Mouse (Mus musculus) gastrocnemius, adult 8-10 months (tissue): ENCODE results near the gene Fam167b. TPM values are rescaled to one million over a fixed set of nuclear protein-coding genes. Genes with fewer than 3 reads are reported as not detected.

Experiments used
- DNase-seq, 2 experiments: peaks; one replicate each; pipeline ENCODE4 v3.0.0; 2022; ENCODE audit warnings: low spot score in 2 of 2
- total RNA-seq, 4 experiments: library from RNA; stranded (reverse); gene quantifications; 2 replicates each; pipeline ENCODE4 v1.2.4; 2022

Fam167b gene
- total RNA-seq: not detected

DNA sequence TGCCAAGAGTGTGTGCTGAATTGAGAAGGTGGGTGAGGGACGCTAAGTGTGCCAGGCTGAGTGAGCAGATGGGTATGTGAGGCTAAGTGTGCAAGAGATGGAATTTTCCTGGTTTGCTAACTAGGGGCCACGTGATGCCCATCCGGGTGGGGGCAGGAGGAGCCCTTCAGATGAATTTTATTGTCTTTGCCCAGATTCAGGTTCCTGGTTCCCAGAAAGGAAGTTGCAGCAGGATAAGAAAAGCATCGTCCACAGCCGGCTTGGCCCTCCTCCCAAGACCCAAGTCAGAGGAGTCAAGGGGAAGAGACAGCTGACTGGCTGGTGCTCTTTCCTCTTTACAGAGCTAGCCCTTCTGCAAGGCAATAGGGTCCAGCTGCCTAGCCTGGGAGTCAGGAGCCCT, at the start of gene Fam167b:
TSS of gene Fam167b (minus strand) at position 84 of the 400 bp plus-strand sequence.
- DNase-seq: no peak

DNA sequence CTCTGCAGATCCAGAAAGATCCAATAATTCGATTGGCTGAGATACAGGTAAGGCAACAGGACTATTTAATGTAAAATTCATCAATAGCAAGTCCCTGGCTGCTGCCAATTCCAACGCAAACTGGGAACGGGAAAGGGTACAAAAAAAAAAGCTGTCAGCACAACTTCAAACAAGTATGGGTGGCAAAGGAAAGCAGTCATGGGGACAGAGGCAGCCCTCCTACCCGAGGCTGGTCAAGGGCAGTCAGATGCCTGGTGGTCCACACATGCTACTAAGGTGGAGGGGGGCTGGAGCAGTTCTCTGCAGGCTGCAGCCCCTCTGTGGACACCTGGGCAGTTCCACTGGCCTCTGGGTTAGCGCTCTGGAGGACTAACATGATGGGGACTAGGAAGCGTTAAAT, 47.7 kb upstream of the Fam167b start:
- DNase-seq: no peak

DNA sequence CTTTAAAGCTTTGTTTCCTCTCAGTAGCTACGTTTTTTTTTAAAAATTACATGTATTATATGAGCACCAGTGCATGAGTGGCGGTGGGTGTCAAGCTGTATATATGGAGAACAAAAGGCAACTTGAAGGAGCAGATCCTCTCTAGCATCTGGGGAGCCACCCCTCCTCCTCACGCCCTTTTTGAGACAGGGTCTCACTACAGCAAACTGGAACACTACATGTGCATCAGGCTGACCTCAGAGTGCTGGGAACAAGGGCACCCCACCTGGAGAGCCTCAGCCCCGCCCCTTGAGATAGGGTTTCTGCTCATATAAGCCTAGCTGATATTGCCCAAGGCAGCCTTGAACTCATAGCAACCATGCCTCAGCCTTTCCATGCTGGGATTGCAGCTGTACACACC, 47.1 kb upstream of the Fam167b start:
- DNase-seq: no peak

DNA sequence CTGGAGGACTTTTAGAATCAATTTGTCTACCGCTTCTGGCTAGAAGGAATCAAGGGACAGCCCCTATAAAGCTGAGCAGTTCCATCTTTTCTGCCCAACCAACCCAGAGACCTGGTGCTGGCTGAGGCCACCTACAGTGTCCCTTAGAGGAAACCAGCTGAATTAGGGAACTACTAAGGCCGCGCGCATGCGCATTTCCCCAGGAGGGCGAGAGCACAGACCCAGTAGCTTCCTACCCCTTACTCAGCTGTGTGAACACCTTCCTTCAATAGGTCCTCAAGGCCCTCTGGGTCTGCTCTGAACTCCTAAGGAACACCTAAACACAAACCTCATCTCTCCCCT, 46.7 kb upstream of the Fam167b start:
- peak in 1 of 2 experiments; percentile 22 for DNase-seq

DNA sequence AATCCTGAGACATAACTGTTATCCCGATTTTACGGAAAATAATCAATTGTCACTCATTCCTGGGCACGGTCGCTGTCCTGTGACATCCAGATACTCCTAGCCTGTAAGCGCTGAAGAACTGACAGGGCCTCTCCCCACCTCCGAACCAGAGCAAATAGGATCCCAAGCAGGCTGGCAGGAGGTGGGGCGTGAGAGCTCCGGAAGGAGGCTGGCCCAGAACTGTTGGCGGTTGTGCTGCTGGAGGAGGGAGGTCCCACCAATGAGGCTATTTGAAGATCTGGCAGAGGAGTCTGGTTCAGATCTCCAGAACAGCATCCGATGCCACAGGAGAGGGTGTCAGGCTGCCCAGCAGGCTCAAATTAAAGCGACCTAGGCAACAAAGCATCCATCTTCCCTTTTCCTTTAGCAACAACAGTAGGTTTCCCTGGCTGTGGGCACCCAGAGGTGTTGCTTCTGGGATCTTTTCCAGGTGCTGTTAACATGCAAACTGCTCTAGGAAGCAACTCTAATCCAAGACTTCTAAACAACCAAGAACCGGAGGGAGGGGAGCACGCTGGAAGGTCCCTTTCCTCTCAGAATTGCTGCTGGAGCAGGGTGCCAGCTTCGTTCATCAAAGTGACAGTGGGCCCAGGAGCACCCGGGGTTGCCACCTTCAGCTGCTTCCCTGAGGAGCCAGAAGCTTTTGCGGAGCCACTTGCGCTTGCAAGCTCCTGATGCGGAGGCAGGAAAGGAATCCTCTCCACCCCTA, 46.1 kb upstream of the Fam167b start:
- peak; percentile 77 to 84 for DNase-seq

DNA sequence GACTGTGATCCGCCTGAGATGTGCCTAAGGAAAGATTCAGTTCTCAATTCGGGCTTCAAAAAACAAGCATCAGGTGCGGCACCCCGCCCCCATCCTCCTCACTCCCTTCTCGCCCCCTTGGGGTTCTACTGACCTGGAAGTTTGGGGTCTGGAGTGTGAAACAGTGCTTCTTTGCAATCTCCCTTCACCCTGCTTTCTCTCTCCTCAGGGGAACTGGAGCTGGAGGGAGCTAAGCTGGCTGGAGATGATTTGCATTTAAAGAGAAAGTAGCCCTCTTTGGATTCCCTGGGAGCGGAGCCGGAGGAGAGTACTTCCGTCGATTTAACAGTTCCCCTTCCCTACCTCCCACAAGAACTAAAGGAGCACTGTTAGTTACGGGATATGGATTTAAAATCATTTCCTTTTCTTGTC, 45.3 kb upstream of the Fam167b start, which contains the start of gene Ccdc28b:
TSS of gene Ccdc28b (minus strand) at position 267 of the 411 bp plus-strand sequence.
- DNase-seq: peak in 1 of 2 experiments; percentile 32

DNA sequence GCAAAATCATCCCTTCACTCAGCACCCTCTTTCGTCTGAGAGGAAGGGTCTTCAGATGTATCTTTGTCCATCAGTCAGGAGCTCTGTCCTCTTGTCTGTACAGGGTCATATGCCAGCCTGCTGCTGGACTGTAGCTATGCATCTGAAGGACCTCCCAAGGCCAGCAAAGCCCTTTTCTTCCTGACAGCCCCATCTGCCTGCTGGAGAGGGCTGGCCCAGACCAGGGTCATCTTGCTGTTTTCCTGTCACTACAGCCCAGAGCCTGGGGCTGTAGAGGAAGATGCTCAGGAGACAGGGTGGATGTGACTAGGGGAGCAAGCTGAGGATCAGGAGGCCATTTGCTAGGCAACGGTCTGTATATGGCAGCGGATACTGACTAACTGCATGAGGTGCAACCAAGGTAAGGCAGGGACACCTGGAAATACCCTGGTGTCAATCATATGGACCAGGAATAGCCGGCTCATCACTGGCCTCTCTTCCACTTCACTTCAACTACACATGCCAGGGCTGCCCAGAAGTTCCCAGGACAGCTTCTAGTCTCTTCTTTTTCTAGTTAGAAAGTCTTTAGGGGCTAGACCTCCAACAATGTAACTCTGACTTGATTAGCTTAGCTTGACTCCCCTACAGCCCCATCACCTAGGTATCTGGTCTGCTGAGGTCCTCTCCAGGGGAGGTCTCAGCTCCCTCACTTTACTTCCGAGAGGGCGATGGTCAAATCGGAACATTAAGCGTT, 44.6 kb upstream of the Fam167b start:
- no peak for DNase-seq

DNA sequence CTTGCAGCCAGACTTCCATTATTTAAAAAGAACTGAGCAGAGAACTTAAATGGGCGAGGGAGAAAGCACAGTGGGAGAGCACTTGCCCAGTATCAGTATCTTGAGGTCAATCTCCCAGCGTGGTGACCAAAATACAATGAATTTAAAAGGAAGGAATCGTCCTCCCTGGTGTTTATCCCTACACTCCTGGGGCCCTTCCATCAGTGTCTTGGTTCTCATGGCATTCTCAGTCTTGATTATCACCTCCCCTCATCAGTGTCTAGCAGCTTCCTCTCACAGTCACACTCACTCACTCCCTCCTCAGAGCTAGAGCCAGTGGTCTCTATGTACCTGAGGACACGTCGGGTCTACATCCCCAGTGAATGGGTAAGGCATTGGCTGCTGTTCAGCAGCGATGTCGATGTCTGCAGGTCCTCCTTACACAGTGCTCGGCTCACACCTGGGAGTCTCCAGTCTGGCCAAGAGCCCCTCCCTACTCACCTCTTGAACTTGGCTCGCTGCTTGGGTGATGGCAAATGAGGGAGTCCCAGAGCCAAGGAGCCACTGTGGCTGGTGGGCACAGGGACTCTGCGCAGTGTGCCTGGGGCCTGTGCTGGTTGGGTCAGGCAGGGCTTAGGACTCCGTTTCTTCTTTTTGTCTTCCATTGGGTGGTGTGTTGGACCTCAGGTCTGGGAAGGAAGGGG, 43.9 kb upstream of the Fam167b start:
- no peak for DNase-seq

DNA sequence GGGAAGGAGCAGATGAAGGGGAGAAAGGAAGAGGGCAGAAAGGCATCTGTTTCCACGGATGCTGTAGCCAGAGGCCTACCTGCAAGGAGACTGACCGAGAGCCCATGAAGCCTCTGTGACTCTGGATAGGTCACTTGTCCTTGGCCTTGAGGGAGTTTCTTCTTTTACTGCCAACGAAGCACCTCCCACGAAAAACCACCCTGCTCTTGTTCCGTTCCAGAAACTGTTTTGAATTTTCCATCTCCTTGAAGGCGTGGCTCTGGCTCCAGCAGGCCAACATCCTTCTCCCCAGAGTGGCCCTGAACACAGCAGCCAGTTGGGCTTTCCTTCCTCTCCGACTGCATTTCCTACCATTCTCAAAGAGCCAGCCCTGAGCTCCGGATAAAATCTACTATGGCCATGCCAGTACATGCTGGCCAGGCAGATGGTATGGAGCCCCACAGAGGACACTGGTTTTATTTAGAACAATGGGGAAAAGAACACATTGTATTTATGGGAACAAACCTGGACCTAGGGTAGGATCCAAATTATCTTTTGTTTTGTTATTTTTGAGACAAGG, 43.0 kb upstream of the Fam167b start:
- no peak for DNase-seq

DNA sequence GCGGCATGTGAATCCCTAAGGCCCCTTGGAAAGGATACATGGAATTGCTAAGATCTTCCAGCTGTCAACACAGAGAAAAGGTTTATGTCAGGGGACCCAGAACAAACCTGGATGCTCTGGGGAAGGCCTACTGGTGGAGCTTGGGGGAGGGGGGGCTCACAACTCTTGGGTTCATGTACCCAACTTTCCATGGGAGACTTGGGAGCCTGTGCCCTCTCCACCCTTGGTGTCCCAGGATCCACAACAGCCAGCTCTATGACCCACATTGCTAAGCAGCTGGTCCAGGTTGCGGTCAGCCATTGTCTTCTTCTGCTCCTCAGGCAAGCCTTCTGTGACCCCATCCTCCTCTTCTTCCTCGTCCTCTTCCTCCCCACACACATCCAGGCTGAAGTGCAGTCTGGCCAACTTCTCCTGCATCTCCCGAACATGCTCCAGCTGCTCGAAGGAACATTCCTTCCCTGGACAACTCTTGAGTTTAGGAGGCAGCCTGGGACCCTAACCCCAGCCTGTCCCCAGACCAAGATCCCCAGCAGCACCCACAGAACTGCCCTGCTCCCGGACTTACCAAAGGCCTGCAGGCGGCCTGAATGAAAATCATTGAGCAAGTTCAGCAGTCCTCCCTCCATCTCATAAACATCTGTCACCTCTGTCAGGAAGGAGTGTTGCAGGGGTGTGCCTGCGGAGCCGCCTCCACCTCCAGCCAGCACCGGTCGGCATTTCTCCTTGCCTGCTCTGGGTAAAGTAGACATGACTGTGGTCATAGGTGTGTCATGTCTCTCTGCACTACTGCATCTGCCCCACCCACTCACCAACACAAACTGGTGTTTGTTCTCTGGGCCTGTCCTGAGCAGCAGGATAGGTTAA, 42.3 kb upstream of the Fam167b start:
- no peak for DNase-seq

DNA sequence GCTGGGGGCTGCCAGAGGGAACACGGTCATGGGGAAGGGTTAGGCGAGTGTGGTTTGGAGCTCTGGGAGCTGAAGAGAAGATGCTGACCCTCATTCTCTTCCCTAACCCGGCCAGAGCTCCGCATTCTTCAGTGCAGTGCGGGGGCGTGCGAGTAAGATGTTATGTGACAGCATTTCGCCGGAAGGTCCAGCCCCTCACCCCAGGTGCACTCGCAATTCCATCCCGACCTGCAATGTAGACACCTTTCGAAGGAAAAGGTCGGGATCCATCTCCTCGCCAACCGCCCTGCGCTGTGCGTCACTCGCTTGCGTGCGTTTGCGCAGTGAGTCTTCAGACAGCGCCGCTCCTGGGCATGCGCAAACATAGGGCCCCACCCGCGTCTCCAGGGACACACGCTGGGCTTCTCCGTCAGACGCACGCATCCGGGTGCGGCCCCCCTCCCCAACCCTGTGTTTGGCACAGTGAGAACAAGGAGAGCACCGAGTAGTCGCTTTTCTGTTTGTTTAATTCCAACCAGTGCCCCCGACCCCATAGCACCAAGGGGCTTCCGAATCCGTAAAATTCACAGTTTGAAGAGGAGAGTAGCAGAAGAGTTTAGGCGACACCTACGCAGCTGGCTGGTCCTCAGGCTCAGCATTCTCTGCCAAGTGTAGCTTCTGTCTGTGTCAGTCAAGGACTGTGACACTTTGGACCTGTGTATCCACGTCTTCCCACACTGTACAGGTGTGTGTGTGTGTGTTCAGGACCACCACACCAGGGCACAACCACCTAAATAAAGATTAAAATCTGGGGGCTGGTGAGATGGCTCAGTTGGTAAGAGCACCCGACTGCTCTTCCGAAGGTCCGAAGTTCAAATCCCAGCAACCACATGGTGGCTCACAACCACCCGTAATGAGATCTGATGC, 40.7 kb upstream of the Fam167b start, which contains the start of gene Iqcc:
TSS of gene Iqcc (minus strand) at position 314 of the 906 bp plus-strand sequence.
- DNase-seq: peak; percentile 94 to 96

DNA sequence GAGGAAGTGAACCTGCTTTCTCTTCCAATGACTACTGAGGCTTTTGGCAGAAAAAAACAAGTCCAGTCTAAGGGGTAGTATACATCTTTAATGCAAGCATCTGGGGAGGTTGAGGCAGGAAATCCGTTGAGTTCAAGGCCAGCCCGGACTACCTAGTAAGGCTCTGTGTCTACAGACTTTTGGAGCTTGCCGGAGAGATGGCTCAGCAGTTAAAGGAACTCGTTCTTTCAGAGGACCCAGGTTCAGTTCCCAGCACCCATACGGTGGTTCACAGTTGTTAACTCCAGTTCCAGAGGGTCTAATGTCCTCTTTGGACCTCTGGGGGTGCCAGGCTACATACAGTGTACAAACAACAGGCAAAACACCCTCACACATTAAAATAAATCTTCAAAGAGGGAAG, 39.7 kb upstream of the Fam167b start:
- DNase-seq: no peak

DNA sequence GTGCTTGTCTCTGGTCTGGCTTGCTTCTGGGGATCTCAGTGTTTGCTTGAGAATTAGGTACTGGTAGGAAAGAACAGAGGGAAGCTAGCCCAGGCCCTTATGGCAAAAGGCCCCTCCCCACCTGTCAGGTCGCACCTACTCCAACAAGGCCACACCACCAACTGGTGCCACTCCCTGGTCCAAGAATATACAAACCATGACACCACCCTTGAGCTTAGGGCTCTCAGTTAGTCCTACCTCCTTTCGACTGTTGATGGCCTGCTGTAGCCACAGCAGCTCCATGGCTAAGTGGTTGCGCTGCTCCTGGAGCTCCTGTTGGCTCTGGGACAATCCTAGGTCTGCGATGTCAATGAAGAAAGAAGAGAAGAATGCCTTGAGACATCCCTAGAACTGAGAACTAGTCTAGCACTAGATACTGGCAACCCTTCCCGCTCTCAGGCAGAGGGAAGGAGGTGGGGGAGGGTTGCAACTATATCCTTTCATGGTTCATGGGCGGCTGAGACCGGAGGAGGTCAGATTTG, 38.8 kb upstream of the Fam167b start:
- no peak for DNase-seq

DNA sequence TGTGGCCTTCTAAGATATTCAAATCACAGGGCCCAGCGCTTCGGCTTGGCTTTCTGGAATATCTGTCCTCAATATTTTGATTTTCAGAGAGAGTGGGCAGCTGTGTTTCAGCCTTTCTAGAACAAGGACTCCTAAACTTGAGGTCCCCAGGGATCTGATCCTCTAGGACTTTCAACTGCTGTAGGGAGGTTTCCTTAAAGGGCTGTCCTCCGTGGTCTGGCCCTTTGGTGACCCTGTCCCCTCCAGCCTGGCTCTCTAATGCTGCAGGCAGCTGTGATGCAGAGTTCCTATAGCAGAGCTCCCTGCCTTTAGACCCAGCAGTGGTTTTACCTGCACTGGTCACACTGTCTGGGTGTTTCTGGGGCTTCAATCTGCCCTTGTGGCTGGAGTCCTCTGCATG, 38.3 kb upstream of the Fam167b start:
- DNase-seq: no peak

DNA sequence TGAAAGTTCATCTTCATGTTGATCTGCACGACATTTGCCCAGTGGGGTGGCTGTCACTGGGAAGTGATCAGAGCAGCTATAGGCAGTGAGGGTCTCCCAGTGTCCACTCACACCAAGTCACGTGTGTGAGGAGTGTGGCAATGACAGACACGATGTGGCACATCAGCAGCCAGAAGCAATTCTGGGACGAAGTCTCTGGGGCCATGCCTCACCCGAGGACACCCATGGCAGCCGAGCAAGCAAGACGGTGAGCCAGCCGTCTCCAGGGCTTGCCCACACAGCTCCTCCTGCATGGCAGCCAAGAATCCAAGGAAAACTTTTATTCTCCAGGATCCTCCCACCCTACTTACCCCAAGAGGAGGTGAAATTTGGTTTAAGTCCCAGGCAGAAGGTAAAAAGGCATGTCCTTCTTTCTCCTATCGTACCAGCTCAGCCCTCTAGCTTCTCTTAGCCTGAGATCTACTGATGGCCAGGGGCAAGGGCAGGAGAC, 37.5 kb upstream of the Fam167b start:
- DNase-seq: no peak

DNA sequence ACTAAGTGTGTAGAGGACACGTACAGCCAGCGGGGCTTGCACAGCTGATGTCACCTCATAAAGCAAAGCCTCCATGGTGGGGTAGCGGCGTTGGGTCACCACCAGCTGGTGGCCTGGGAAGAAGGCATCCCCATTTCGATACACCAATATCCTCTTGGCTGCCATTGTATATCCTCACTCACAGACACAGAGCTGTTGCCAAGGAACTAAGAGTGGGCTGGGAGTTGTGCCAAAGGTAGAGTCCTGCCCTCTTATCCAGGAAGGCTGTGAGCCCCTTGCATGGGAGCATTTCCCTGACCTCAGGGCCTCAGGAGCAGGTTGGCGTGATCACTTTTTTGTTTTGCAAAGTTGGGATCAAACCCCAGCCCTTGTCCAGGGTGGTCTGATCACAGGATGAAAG, 35.7 kb upstream of the Fam167b start, which contains the start of gene Dcdc2b:
TSS of gene Dcdc2b (minus strand) at position 165 of the 400 bp plus-strand sequence.
- no peak for DNase-seq

DNA sequence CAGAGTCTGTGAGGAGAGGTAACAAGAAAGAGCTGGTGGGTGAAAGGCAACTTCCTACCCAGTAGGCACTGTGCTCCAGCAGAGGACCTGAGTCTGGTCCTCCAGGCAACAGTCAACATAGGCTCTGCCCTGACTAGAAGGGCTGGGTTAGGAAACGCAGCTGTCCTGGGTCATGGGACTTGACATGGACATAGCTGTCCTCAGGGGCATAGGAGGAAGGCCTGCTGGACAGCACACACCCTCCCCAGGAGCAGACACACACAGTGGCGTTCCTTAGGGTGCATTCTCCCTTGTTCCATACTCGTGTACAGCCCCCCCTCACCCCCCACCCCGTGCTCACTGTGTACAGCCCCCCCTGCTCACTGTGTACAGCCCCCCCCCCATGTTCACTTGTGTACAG, 32.1 kb upstream of the Fam167b start:
- DNase-seq: no peak

DNA sequence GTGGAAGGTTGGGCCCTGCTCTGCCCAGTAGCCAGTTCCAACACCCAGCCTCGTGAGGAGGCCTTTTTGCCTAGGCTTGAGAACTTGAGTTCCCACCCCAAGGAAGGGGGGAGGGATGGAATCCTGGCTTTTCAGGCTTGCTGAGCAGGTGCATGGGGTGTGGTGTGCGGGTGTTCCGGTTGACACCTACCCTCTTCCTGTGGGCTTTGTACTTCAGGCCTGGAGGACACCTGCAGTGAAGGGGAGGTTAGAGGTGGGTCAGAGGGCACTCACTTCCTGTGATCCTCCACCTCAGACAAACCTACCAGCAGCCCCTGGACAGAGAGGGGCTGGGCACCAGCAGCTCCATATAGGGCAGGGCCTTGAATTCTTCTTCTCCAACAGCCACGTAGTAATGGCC, 31.7 kb upstream of the Fam167b start:
- DNase-seq: no peak

DNA sequence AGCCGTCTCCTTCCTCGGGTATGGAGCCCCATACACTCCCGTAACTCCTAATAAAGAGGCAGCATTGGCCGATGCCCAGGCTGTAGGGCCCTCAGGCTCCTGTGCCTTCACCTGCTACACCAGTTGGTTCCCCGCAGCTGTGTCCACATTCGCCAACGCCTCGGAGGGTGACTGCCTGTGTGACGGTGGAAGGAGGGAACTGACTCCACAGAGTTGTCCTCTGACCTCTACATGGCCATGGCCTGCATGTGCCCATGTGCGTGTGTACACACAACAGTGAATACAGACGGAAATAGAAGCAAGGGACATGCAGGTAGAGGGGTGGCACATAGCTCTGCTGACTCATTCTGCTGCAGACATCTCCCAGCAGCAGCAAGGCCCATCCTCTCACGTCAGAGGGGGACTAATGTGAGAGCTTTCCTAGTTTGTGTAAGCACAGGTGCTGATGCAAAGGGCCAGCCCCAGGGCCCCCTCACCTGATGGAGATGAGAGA, 30.8 kb upstream of the Fam167b start:
- DNase-seq: no peak
